Mouse (Mus musculus) forebrain, embryonic 16.5 days (tissue): ENCODE results near the gene Fam118a. TPM values are rescaled to one million over a fixed set of nuclear protein-coding genes. Genes with fewer than 3 reads are reported as not detected.

Experiments
- ATAC-seq: fragments of 200-750 bp; cut with Nextera tagmentation; 2 replicates; pipeline ENCODE4 v1.8.0; 2017; ENCODE audit warnings: mild to moderate bottlenecking, moderate library complexity
- H3K27ac ChIP-seq: fragments of 300-500 bp; sonication (generic); 2 replicates; pipeline ENCODE4 v1.5.1; 2014; ENCODE audit warnings: low read length, control low read depth
- H3K27me3 ChIP-seq: fragments of 300-500 bp; sonication (generic); replicated peaks from 2 replicates; pipeline ENCODE4 v1.6.1; 2014; ENCODE audit warnings: low read length; ENCODE audit not compliant: control insufficient read depth, insufficient read depth
- H3K36me3 ChIP-seq: fragments of 300-500 bp; sonication (generic); 2 replicates; pipeline ENCODE4 v1.6.1; 2014; ENCODE audit not compliant: control insufficient read depth, insufficient read depth
- H3K4me1 ChIP-seq: fragments of 300-500 bp; sonication (generic); replicated peaks from 2 replicates; pipeline ENCODE4 v1.6.1; 2014; ENCODE audit warnings: low read length; ENCODE audit not compliant: control insufficient read depth, insufficient read depth
- H3K4me2 ChIP-seq: fragments of 300-500 bp; sonication (generic); 2 replicates; pipeline ENCODE4 v1.6.1; 2014; ENCODE audit warnings: mild to moderate bottlenecking, low read length, control low read depth
- H3K4me3 ChIP-seq: fragments of 300-500 bp; sonication (generic); replicated peaks from 2 replicates; pipeline ENCODE4 v1.5.1; 2014; ENCODE audit warnings: mild to moderate bottlenecking, low read length, control low read depth
- H3K9ac ChIP-seq: fragments of 300-500 bp; sonication (generic); replicated peaks from 2 replicates; pipeline ENCODE4 v1.6.1; 2014; ENCODE audit warnings: low read depth, low read length, control low read depth
- H3K9me3 ChIP-seq: fragments of 300-500 bp; sonication (generic); 2 replicates; pipeline ENCODE4 v1.6.1; 2016; ENCODE audit warnings: low read length; ENCODE audit not compliant: control insufficient read depth
- WGBS: fragments of 180-500 bp; shearing (Covaris S2); extraction: QIAGEN DNeasy Blood & Tissue Kit; methylation state at CpG from one replicate; pipeline ENCODE4 v1.1.7; 2014; 5-methylcytosine and 5-hydroxymethylcytosine counted together
- polyA plus RNA-seq: library from polyadenylated mRNA; unstranded; fragments of >200 nt; fragmentation: Nextera tagmentation; extraction: Ambion mirVana; gene quantifications from 2 replicates; pipeline ENCODE4 v1.2.1, GENCODE M21; 2015

Fam118a gene
- polyA plus RNA-seq, 1 experiment from 2014 or later, result 35.3 TPM

DNA sequence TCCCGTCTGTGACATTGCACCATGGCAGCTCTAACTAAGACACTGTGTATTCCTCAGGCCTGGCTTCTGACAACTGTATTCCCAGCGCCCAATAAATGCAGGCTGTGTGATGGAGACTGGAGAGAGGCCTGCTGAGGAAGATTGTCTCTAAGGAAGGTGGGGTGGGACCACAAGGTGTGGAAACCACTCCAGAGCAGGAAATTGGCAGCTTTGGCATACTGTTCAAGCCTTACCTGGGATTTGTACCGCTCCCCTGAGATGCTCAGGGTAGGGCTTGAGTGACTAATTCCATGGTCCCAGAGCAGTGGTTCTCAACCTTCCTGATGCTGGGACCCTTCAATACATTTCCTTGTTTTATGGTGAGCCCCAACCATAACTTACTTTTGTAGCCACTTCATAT lies 39.6 kb upstream of the Fam118a start:
- Histone ChIP-seq H3K36me3 (no peaks in the 10 kb centered on the region), H3K27ac (no peak overlapping the region), H3K9me3 (no peaks in the 10 kb centered on the region), H3K27me3 (no peaks in the 10 kb centered on the region), H3K9ac (no peak overlapping the region), H3K4me3 (no peak overlapping the region), H3K4me1 (peaks cover 40% of the 10 kb centered on the region), H3K4me2 (no peak overlapping the region)
- WGBS, result 76% methylated on average over 3 of the region's 3 CpGs
- ATAC-seq, result no peak

- no peak overlapping the region for H3K9ac ChIP-seq
- peaks cover 39% of the 10 kb centered on the region for H3K4me1 ChIP-seq
- no peak for ATAC-seq
- WGBS, result 31% methylated on average over 7 of the region's 7 CpGs
- no peaks in the 10 kb centered on the region for H3K27me3 ChIP-seq
- no peaks in the 10 kb centered on the region for H3K36me3 ChIP-seq
- H3K4me3 ChIP-seq, result no peak overlapping the region
- peak overlapping the region; percentile 22; the same call in 1 of the 2 replicates for H3K4me2 ChIP-seq
- no peaks in the 10 kb centered on the region for H3K9me3 ChIP-seq
- H3K27ac ChIP-seq, result 0 out of 2 replicates have a peak overlapping the region, but pooled peaks have one; percentile 26
These were observed 39.0 kb upstream of the Fam118a start for GRCm38 (mm10) chr15:84989771-84990170.

GRCm38 (mm10) chr15:84994498-84994897 lies 34.2 kb upstream of the Fam118a start:
- 41% methylated on average over 6 of the region's 6 CpGs for WGBS
- H3K27me3 ChIP-seq, result no peaks in the 10 kb centered on the region
- H3K27ac ChIP-seq, result no peak overlapping the region

GRCm38 (mm10) chr15:84995041-84995440 lies 33.7 kb upstream of the Fam118a start:
- Histone ChIP-seq H3K27me3 (no peaks in the 10 kb centered on the region), H3K9me3 (no peaks in the 10 kb centered on the region), H3K4me3 (no peak overlapping the region), H3K36me3 (no peaks in the 10 kb centered on the region), H3K9ac (no peak overlapping the region), H3K27ac (no peak overlapping the region), H3K4me2 (no peak overlapping the region), H3K4me1 (peaks cover 2% of the 10 kb centered on the region)
- 55% methylated on average over 6 of the region's 6 CpGs for WGBS
- ATAC-seq, result no peak

More at GRCm38 (mm10) chr15:84994498-84994897, 34.2 kb upstream of the Fam118a start:
- no peak overlapping the region for H3K9ac ChIP-seq
- no peaks in the 10 kb centered on the region for H3K9me3 ChIP-seq
- H3K4me1 ChIP-seq, result peaks cover 8% of the 10 kb centered on the region
- no peak for ATAC-seq
- no peak overlapping the region for H3K4me2 ChIP-seq
- no peak overlapping the region for H3K4me3 ChIP-seq
- H3K36me3 ChIP-seq, result no peaks in the 10 kb centered on the region

DNA sequence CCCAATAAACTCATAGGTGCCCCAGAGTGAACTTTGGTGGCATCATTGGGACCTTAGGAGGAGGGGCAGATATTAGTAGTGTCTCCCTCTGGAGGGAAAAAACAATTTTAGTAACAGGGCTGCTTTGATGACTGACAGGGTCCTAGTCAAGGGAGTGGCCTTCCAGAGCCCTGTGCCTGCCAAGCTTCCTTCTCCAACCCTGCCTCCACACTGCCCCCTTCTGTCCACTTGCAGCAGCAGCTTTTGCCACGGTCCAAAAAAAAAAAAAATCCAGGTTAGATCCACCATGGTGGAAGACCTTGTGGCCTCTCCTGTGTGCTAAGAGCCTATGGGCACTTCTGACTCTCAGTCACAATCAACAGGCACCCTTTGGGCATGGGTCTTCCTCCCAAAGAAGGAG lies 32.8 kb upstream of the Fam118a start:
- no peaks in the 10 kb centered on the region for H3K36me3 ChIP-seq
- no peak overlapping the region for H3K4me3 ChIP-seq
- H3K27me3 ChIP-seq, result no peaks in the 10 kb centered on the region
- H3K9me3 ChIP-seq, result 0 out of 2 replicates have a peak, but pooled peaks cover 2% of the 10 kb centered on the region
- no peaks in the 10 kb centered on the region for H3K4me1 ChIP-seq
- H3K27ac ChIP-seq, result no peak overlapping the region
- ATAC-seq, result no peak
- no peak overlapping the region for H3K9ac ChIP-seq
- WGBS, result 9% methylated on average over 1 of the region's 1 CpGs
- no peak overlapping the region for H3K4me2 ChIP-seq

GRCm38 (mm10) chr15:84997768-84998454 lies 30.8 kb upstream of the Fam118a start:
- Histone ChIP-seq H3K36me3 (no peaks in the 10 kb centered on the region), H3K9me3 (0 out of 2 replicates have a peak, but pooled peaks cover 2% of the 10 kb centered on the region), H3K27ac (no peak overlapping the region), H3K4me2 (no peak overlapping the region), H3K27me3 (peaks cover 6% of the 10 kb centered on the region; the same call in 1 of the 2 replicates), H3K9ac (no peak overlapping the region), H3K4me1 (no peaks in the 10 kb centered on the region), H3K4me3 (no peak overlapping the region)
- ATAC-seq, result no peak
- WGBS, result 73% methylated on average over 14 of the region's 14 CpGs

DNA sequence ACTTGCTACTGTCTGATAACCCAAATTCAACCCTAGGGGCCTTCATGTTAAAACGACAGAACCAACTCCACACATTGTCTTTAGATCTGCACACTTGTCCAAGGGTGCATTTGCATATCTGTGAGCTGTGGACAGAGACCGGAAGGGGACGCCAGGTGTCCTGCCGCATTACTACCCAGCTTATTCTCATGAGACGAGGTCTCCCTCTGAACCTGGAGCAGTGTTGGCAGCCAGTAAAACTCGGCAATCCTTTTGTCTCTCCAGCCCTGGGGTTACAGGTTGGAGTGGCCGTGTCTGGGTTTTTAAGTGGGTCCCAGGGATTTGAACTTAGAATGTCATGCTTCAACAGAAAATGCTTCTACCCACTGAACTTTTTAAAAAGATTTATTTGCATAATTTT lies 28.8 kb upstream of the Fam118a start:
- 0 out of 2 replicates have a peak, but pooled peaks cover 2% of the 10 kb centered on the region for H3K9me3 ChIP-seq
- H3K27me3 ChIP-seq, result peaks cover 6% of the 10 kb centered on the region; the same call in 1 of the 2 replicates
- H3K9ac ChIP-seq, result no peak overlapping the region
- no peaks in the 10 kb centered on the region for H3K36me3 ChIP-seq
- H3K4me3 ChIP-seq, result no peak overlapping the region
- no peaks in the 10 kb centered on the region for H3K4me1 ChIP-seq
- no peak overlapping the region for H3K4me2 ChIP-seq
- 55% methylated on average over 7 of the region's 7 CpGs for WGBS
- H3K27ac ChIP-seq, result no peak overlapping the region
- no peak for ATAC-seq

GRCm38 (mm10) chr15:85000984-85001982 lies 27.5 kb upstream of the Fam118a start:
- Histone ChIP-seq H3K27ac (no peak overlapping the region), H3K4me1 (no peaks in the 10 kb centered on the region), H3K9ac (no peak overlapping the region), H3K4me3 (no peak overlapping the region), H3K27me3 (peaks cover 6% of the 10 kb centered on the region; the same call in 1 of the 2 replicates), H3K36me3 (no peaks in the 10 kb centered on the region), H3K9me3 (0 out of 2 replicates have a peak, but pooled peaks cover 2% of the 10 kb centered on the region), H3K4me2 (no peak overlapping the region)
- ATAC-seq, result no peak
- WGBS, result 19% methylated on average over 29 of the region's 29 CpGs

- H3K27ac ChIP-seq, result no peak overlapping the region
- no peaks in the 10 kb centered on the region for H3K9me3 ChIP-seq
- no peaks in the 10 kb centered on the region for H3K27me3 ChIP-seq
- H3K9ac ChIP-seq, result no peak overlapping the region
- H3K4me2 ChIP-seq, result no peak overlapping the region
- no peaks in the 10 kb centered on the region for H3K36me3 ChIP-seq
- no peak for ATAC-seq
- 86% methylated on average over 8 of the region's 8 CpGs for WGBS
- H3K4me1 ChIP-seq, result peaks cover 4% of the 10 kb centered on the region; the same call in 1 of the 2 replicates
- H3K4me3 ChIP-seq, result no peak overlapping the region
These were observed 19.1 kb upstream of the Fam118a start for GRCm38 (mm10) chr15:85009666-85010065.
